Mouse (Mus musculus): ENCODE measurements around the gene Lrpprc. TPM values are rescaled to one million over a fixed set of nuclear protein-coding genes. Genes with fewer than 3 reads are reported as not detected.

Lrpprc gene
- polyA plus RNA-seq, 1 experiment from 2014 or later: 59.5 TPM

DNA sequence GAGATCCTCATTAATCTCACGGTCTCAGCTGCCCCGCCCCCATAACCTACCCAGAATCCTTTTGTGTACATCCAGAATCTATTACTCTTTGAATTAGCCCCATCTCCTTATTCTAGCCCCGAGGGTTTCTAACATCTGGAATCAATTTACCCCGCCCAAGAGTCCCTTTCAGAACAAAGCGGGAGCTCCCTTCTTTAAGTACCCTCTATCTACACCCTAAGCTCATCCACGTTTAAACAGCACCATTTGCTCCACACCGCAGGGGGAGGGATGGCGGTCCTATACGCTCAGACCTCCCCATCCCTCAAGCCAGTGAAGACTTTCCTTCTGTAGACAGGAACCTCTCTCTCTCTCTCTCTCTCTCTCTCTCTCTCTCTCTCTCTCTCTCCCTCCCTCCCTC, 53.9 kb downstream of the Lrpprc start:
- 22% methylated on average over 9 of the region's 9 CpGs for WGBS
- no peaks in the 10 kb centered on the region for H3K9me3 ChIP-seq
- peak; percentile 86 for ATAC-seq (ENCODE audit: insufficient number of reproducible peaks, insufficient read depth, low FRiP score, low TSS enrichment)
- peaks cover 20% of the 10 kb centered on the region for H3K4me1 ChIP-seq
- H3K27me3 ChIP-seq: no peaks in the 10 kb centered on the region
- H3K27ac ChIP-seq: peak overlapping the region; percentile 54; the same call in 1 of the 2 replicates
- H3K4me2 ChIP-seq (replicated peaks): no peak overlapping the region
- H3K4me3 ChIP-seq: no peak overlapping the region
- peaks cover 8% of the 10 kb centered on the region; the same call in 1 of the 2 replicates for H3K36me3 ChIP-seq
- H3K9ac ChIP-seq: no peak overlapping the region

DNA sequence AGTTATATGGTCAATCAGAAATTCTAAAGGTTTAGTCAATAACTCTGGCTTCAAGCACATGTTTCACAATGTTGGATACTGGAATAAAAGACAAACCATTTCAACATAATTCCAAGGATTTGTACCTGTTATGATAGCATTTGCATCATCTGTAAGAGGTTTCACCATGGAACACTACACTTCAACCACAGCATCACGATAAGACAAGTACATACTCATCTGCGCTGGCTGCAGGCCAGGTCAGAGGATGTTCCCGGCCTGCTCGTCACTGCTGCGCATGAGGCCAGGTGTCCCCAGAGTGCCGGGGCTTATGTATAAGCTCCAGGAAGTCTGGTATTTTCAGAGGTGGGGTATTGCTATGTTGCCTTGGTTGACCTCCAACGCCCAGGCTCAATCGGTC, 58.0 kb downstream of the Lrpprc start:
- H3K36me3 ChIP-seq: peaks cover 18% of the 10 kb centered on the region
- WGBS: 93% methylated on average over 8 of the region's 8 CpGs
- no peak overlapping the region for H3K4me3 ChIP-seq
- no peaks in the 10 kb centered on the region for H3K9me3 ChIP-seq
- peaks cover 8% of the 10 kb centered on the region for H3K4me1 ChIP-seq
- H3K27ac ChIP-seq: no peak overlapping the region
- ATAC-seq (ENCODE audit: insufficient number of reproducible peaks, insufficient read depth, low FRiP score, low TSS enrichment): no peak
- H3K4me2 ChIP-seq (replicated peaks): no peak overlapping the region
- no peaks in the 10 kb centered on the region for H3K27me3 ChIP-seq
- H3K9ac ChIP-seq: no peak overlapping the region

DNA sequence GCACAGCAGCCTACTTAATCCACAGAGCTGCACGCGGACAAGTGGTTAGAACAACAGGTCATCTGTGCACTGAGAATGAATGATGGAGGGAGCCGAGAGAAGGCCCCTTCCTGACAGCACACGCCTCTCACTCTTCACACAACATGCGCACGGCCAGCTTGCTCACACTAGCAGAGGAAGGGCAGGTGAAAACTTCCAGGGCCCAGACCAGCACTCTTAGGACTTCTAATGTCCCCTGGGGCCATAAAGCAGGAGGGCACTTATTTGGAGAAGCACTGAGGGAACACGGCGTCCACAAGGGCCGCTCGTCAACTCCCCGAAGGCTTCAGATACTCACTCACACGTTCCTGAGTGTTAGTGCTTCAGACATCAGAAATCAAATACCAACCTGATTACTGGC, 59.2 kb downstream of the Lrpprc start:
- no peaks in the 10 kb centered on the region for H3K27me3 ChIP-seq
- H3K27ac ChIP-seq: no peak overlapping the region
- no peak for ATAC-seq (ENCODE audit: insufficient number of reproducible peaks, insufficient read depth, low FRiP score, low TSS enrichment)
- no peak overlapping the region for H3K9ac ChIP-seq
- 86% methylated on average over 12 of the region's 12 CpGs for WGBS
- no peaks in the 10 kb centered on the region for H3K4me1 ChIP-seq
- H3K9me3 ChIP-seq: no peaks in the 10 kb centered on the region
- peaks cover 21% of the 10 kb centered on the region for H3K36me3 ChIP-seq
- no peak overlapping the region for H3K4me2 ChIP-seq (replicated peaks)
- H3K4me3 ChIP-seq: no peak overlapping the region

DNA sequence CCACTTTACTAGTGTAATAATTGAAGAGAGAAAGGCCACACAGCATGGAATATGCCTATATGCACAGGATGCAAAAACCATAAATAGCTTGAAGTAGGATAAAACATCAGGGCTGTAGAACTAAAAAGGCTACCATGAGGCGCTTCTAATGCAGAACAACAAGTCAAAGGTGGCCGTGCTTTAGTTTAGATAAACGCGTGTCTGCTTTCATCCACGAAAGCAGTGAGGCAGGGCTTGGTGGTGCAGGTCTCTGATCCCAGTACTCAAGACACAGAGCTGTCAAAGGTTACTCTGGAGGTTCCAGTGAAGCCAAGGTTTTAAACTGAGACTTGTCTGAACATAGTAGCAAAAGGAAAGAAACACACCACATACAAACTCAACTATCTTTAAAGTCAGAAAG, 61.4 kb downstream of the Lrpprc start:
- Histone ChIP-seq H3K4me2 (replicated peaks) (no peak overlapping the region), H3K27me3 (no peaks in the 10 kb centered on the region), H3K27ac (no peak overlapping the region), H3K36me3 (peaks cover 35% of the 10 kb centered on the region), H3K4me3 (no peak overlapping the region), H3K4me1 (no peaks in the 10 kb centered on the region), H3K9me3 (no peaks in the 10 kb centered on the region), H3K9ac (no peak overlapping the region)
- 97% methylated on average over 5 of the region's 5 CpGs for WGBS
- ATAC-seq (ENCODE audit: insufficient number of reproducible peaks, insufficient read depth, low FRiP score, low TSS enrichment): no peak

DNA sequence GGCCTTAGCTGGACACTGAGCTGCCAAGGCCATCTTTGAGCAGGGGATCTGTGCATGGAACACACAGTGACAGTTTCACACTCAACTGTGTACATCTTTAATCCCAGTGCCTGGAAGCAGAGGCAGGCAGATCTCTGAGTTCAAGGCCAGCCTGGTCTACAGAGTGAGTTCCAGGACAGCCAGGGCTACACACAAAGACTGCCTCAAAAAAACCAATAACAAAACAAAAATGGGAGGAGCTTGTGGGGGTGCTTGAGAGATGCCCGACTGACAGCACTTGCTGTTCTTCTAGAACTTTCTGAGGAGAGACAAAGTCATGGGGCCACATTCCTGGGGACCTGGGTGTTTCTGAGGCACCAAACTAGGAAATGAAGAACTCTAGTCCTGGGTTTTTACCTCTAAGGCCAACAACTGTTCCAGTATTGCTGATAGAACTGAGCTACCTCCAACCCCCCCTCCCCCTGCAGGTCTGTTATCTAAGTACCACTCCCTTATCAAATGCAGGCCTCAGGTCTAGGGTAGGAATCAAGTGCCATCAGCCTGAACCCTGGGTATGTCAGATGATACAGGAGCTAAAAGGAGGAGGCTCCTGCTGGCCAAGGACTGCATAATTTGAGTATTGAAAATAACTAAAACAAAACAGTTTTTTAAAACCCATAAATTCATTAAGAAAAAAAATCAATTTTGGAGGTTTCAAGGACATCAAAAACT, 62.2 kb downstream of the Lrpprc start:
- 78% methylated on average over 1 of the region's 1 CpGs for WGBS
- Histone ChIP-seq H3K9me3 (no peaks in the 10 kb centered on the region), H3K4me1 (no peaks in the 10 kb centered on the region), H3K36me3 (peaks cover 38% of the 10 kb centered on the region), H3K27me3 (no peaks in the 10 kb centered on the region), H3K4me3 (no peak overlapping the region), H3K9ac (no peak overlapping the region), H3K4me2 (replicated peaks) (no peak overlapping the region), H3K27ac (no peak overlapping the region)
- no peak for ATAC-seq (ENCODE audit: insufficient number of reproducible peaks, insufficient read depth, low FRiP score, low TSS enrichment)

DNA sequence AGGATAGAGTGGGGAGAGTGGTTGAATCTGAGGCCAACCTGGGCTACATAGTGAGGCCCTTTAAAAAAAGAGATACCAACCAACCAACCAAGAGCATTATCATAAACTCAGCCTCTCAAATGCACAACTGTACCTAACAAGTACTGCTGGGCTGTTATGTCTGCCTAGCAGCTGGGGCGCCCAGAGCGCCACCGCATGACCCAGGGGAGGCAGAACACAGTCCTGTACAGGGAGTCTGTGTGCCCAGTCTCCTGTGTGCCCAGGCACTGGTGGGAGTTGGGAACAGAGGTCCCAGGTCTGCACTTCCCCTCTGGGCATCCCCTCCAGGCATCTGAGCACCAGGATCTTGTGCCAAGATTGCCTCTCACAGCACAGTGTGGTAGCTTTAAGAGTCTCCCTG, 65.4 kb downstream of the Lrpprc start:
- no peak for ATAC-seq (ENCODE audit: insufficient number of reproducible peaks, insufficient read depth, low FRiP score, low TSS enrichment)
- no peak overlapping the region for H3K4me2 ChIP-seq (replicated peaks)
- WGBS: 98% methylated on average over 3 of the region's 3 CpGs

DNA sequence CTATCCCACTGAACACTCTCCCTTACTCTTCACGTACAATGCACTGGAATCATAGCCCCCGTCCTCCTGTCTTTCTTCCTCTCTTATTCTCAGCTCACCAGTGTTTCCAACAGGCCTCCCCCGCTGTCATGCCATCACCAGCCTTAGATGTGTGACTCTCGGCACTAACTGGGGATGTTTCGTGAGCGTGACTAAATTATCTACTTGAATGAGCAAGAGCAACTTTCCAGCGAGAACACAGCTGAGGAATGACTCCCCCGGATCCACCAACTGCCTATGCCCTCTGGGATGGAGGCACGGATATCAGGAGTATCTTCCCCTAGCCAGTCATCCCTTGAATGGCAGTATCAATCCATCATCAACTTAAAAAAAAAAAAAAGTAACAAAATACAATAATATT, 66.6 kb downstream of the Lrpprc start:
- Histone ChIP-seq H3K9me3 (no peaks in the 10 kb centered on the region), H3K9ac (no peak overlapping the region), H3K36me3 (peaks cover 38% of the 10 kb centered on the region), H3K4me2 (replicated peaks) (no peak overlapping the region), H3K27ac (no peak overlapping the region), H3K4me1 (no peaks in the 10 kb centered on the region), H3K4me3 (no peak overlapping the region), H3K27me3 (no peaks in the 10 kb centered on the region)
- WGBS: 82% methylated on average over 9 of the region's 9 CpGs
- ATAC-seq (ENCODE audit: insufficient number of reproducible peaks, insufficient read depth, low FRiP score, low TSS enrichment): no peak

More for the DNA sequence above, 65.4 kb downstream of the Lrpprc start:
- Histone ChIP-seq H3K4me3 (no peak overlapping the region), H3K9ac (no peak overlapping the region), H3K4me1 (no peaks in the 10 kb centered on the region), H3K9me3 (no peaks in the 10 kb centered on the region), H3K27ac (no peak overlapping the region), H3K36me3 (peaks cover 39% of the 10 kb centered on the region), H3K27me3 (no peaks in the 10 kb centered on the region)

DNA sequence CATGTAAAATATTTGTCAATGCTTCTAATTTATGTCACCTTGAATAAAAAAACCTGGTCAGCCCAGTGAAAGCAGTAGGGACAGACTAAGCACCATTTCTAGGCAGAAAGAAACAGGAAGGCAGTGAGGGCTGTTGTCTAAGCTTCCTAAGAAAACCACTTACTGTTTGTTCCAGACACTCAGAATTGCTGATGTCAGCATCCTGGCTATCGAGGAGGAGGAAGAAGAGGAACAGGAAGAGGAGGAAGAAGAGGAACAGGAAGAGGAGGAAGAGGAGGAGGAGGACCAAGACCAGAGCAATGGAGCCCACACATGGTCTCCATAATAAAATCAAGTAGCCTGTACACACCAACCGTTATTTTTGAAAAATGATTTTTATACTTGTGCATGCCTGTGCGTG, 71.5 kb downstream of the Lrpprc start:
- H3K27me3 ChIP-seq: no peaks in the 10 kb centered on the region
- ATAC-seq (ENCODE audit: insufficient number of reproducible peaks, insufficient read depth, low FRiP score, low TSS enrichment): no peak
- H3K9me3 ChIP-seq: no peaks in the 10 kb centered on the region
- H3K4me2 ChIP-seq (replicated peaks): no peak overlapping the region
- H3K4me3 ChIP-seq: no peak overlapping the region
- H3K9ac ChIP-seq: no peak overlapping the region
- WGBS: 81% methylated on average over 3 of the region's 3 CpGs
- peaks cover 28% of the 10 kb centered on the region for H3K36me3 ChIP-seq
- H3K27ac ChIP-seq: no peak overlapping the region
- H3K4me1 ChIP-seq: peaks cover 20% of the 10 kb centered on the region; the same call in 1 of the 2 replicates

DNA sequence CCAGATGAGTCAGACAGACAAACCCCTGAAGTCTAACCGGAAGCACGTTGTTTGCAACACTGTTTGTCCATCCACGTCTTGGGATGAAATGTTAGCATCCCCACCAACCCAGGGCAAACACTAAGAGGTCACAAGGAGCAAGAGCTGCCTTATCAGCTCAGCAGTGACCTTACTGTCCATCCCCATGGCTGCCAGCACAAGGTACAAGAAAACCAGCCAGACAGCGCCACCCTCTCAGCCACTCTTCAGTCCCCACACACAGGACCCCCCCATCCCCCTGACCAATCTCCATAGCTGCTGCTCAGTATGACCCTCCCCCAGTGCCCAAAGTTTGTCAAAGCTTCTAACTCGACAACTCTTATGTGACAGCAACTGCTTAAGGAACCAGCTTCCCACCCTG, 73.2 kb downstream of the Lrpprc start:
- Histone ChIP-seq H3K27ac (no peak overlapping the region), H3K4me3 (no peak overlapping the region), H3K4me2 (replicated peaks) (no peak overlapping the region), H3K36me3 (peaks cover 31% of the 10 kb centered on the region), H3K9me3 (no peaks in the 10 kb centered on the region), H3K27me3 (no peaks in the 10 kb centered on the region), H3K4me1 (peaks cover 20% of the 10 kb centered on the region; the same call in 1 of the 2 replicates), H3K9ac (no peak overlapping the region)
- ATAC-seq (ENCODE audit: insufficient number of reproducible peaks, insufficient read depth, low FRiP score, low TSS enrichment): no peak
- WGBS: 32% methylated on average over 5 of the region's 5 CpGs

DNA sequence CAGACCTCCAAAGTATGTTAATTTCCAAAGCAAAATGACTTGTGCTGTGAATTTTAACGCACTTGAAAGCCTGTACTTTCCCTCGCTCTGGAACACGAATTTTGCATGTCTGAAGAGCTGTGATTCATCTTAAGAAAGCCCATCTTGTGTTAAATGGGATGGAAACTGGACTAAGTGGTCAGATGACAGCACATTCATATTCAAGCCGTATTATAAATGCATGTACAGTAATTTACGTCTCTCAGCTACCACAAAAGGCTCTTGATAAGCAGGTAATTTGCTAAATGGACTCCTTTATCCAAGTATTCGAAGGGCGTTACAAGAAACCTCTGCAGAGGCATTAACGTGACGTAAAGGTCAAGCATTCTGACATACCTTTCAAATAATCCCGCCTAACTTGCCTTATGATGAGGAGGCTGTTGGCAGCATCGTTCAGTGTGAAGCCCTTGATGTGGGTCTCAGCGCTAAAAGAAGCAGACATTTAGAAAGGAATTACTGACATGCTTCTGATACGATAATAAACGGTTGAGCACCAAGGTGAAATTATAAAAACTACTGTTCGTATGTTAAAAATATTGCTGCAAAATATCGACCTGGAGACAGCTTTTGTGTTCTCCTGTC, 74.2 kb downstream of the Lrpprc start:
- Histone ChIP-seq H3K4me3 (no peak overlapping the region), H3K4me1 (peaks cover 20% of the 10 kb centered on the region; the same call in 1 of the 2 replicates), H3K9me3 (no peaks in the 10 kb centered on the region), H3K4me2 (replicated peaks) (no peak overlapping the region), H3K27ac (no peak overlapping the region), H3K9ac (no peak overlapping the region), H3K36me3 (peaks cover 27% of the 10 kb centered on the region), H3K27me3 (no peaks in the 10 kb centered on the region)
- 61% methylated on average over 16 of the region's 16 CpGs for WGBS
- ATAC-seq (ENCODE audit: insufficient number of reproducible peaks, insufficient read depth, low FRiP score, low TSS enrichment): no peak

DNA sequence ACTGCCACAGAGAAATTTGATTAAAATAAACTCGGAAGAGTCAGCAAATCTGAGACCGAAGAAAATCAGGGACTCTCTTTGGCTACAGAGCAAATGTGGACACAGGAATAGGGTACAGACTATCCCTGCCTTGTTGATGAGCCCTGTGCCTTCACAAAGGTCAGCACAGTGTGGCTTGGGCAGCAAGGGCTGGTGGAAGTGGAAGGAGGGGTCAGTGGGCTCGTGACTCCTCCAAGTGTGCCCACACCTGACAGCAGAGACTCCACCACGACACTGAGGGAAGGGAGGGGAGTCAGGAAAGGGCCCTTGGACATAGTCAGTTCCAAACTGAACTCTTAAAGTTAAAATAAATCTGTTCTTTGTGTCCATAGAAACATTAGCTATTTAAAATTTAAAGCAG, 75.7 kb downstream of the Lrpprc start:
- 65% methylated on average over 4 of the region's 4 CpGs for WGBS
- Histone ChIP-seq H3K4me2 (replicated peaks) (no peak overlapping the region), H3K27ac (no peak overlapping the region), H3K4me1 (peaks cover 20% of the 10 kb centered on the region; the same call in 1 of the 2 replicates), H3K36me3 (peaks cover 29% of the 10 kb centered on the region; the same call in 1 of the 2 replicates), H3K27me3 (no peaks in the 10 kb centered on the region), H3K9ac (no peak overlapping the region), H3K4me3 (no peak overlapping the region), H3K9me3 (no peaks in the 10 kb centered on the region)
- no peak for ATAC-seq (ENCODE audit: insufficient number of reproducible peaks, insufficient read depth, low FRiP score, low TSS enrichment)

DNA sequence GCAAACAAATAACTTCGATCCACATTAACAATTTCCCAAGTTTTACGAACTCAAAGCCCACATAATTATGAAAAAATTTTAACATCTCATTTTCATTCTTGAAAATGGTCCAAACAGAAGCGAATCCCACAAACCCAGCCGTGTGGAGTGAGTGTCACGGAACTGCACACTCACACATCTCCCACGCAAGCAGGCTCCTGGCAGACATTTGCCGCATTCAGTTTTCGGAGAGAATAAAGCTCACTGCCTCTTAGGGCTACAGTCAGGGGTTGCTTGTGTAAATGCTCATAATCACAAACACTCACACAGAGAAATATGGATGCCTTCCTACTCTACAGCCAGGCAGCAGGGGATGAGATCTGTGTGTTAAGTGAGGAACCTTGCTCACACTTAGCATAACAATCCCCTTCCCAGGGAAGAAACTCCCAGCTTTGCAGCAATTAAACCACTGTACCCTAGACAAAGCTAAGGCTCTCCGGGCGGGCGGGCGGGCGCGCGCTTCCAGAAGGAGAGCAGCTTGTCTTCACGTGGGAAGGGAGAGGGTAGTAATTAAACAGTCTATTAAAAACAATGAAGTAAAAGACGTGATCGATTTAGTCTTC, 76.9 kb downstream of the Lrpprc start:
- 85% methylated on average over 18 of the region's 18 CpGs for WGBS
- no peak for ATAC-seq (ENCODE audit: insufficient number of reproducible peaks, insufficient read depth, low FRiP score, low TSS enrichment)
- peaks cover 38% of the 10 kb centered on the region; the same call in 1 of the 2 replicates for H3K36me3 ChIP-seq

More for the DNA sequence above, 76.9 kb downstream of the Lrpprc start:
- H3K4me2 ChIP-seq (replicated peaks): no peak overlapping the region
- no peak overlapping the region for H3K9ac ChIP-seq
- peaks cover 32% of the 10 kb centered on the region for H3K4me1 ChIP-seq
- no peaks in the 10 kb centered on the region for H3K9me3 ChIP-seq
- no peak overlapping the region for H3K4me3 ChIP-seq
- no peak overlapping the region for H3K27ac ChIP-seq
- H3K27me3 ChIP-seq: no peaks in the 10 kb centered on the region
